Mouse (Mus musculus) kidney, embryonic 15.5 days (tissue): ENCODE results near the gene Il17rc. TPM values are rescaled to one million over a fixed set of nuclear protein-coding genes. Genes with fewer than 3 reads are reported as not detected.

ENCODE experiments used
- ATAC-seq: fragments of 200-750 bp; cut with Nextera tagmentation; replicated peaks from 2 replicates; pipeline ENCODE4 v1.8.0; 2017; ENCODE audit warnings: moderate TSS enrichment; ENCODE audit not compliant: low FRiP score
- H3K27ac ChIP-seq: fragments of 300-500 bp; sonication (generic); 2 replicates; pipeline ENCODE4 v1.5.1; 2015; ENCODE audit warnings: mild to moderate bottlenecking, inconsistent platforms
- H3K27me3 ChIP-seq: fragments of 300-500 bp; sonication (generic); 2 replicates; pipeline ENCODE4 v1.6.1; 2015; ENCODE audit warnings: inconsistent platforms
- H3K36me3 ChIP-seq: fragments of 300-500 bp; sonication (generic); 2 replicates; pipeline ENCODE4 v1.6.1; 2015; ENCODE audit warnings: inconsistent platforms
- H3K4me1 ChIP-seq: fragments of 300-500 bp; sonication (generic); 2 replicates; pipeline ENCODE4 v1.6.1; 2015; ENCODE audit warnings: inconsistent platforms
- H3K4me2 ChIP-seq: fragments of 300-500 bp; sonication (generic); 2 replicates; pipeline ENCODE4 v1.6.1; 2015; ENCODE audit warnings: moderate library complexity, mild to moderate bottlenecking, inconsistent platforms
- H3K4me3 ChIP-seq: fragments of 300-500 bp; sonication (generic); replicated peaks from 2 replicates; pipeline ENCODE4 v1.5.1; 2015; ENCODE audit warnings: mild to moderate bottlenecking, inconsistent platforms
- H3K9ac ChIP-seq: fragments of 300-500 bp; sonication (generic); 2 replicates; pipeline ENCODE4 v1.6.1; 2015; ENCODE audit warnings: mild to moderate bottlenecking, inconsistent platforms
- H3K9me3 ChIP-seq: fragments of 300-500 bp; sonication (generic); replicated peaks from 2 replicates; pipeline ENCODE4 v1.6.1; 2016; ENCODE audit warnings: inconsistent platforms
- WGBS: fragments of 180-500 bp; shearing (Covaris S2); methylation state at CpG from one replicate; pipeline ENCODE4 v1.1.7; 2015; ENCODE audit warnings: mixed read lengths; 5-methylcytosine and 5-hydroxymethylcytosine counted together
- polyA plus RNA-seq: library from polyadenylated mRNA; unstranded; fragments of >200 nt; fragmentation: Nextera tagmentation; extraction: Ambion mirVana; gene quantifications from 2 replicates; pipeline ENCODE4 v1.2.1, GENCODE M21; 2015

Il17rc gene
- polyA plus RNA-seq, 1 experiment from 2014 or later, result 19.6 TPM

DNA sequence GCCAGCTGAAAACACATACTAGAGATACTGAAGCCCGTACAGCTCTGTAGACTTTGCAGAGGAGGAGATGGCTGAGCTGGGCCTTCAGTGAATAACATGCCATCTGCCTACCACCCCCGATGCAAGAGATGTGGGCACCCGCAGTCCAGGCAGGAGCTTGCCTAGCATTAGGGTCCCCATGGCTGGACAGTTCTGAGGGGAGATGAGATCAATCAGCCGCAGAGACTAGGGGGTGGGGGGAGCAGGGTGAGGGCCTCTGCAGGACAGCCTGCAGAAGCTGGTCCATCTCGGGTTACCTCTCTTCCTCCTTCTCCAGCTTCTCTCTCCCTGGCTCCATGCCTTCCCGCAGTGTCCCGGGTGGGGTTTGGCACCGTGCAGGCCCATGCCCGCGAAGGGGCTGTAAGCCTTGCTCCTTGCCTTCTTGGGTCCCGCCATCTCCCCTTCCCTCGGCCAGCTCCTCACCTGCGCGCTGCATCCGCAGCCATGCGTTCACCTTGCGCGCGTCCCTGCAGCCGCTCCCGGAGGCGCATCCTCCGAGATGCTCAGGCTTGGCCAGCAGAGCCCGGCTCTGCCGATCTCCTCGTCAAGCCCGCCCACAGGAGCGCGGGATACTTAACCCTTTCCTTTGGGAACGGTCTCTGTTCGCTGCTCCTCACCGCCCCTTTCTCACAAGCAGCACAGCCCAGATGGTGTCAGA, 30.3 kb downstream of the Il17rc start, which contains the start of gene Prrt3:
Gene Prrt3, minus strand, starts transcription at position 544 of the 697 bp plus-strand sequence.
- Histone ChIP-seq H3K27me3 (peaks cover 34% of the 10 kb centered on the region), H3K27ac (no peak within 1 kb of the TSS), H3K4me2 (peak within 1 kb of the TSS; percentile 69), H3K36me3 (no peaks in the 10 kb centered on the region), H3K9me3 (no peaks in the 10 kb centered on the region), H3K9ac (no peak within 1 kb of the TSS), H3K4me3 (peak within 1 kb of the TSS; percentile 46), H3K4me1 (peaks cover 8% of the 10 kb centered on the region)
- WGBS, result 2% methylated on average over 32 of the region's 32 CpGs
- peak; percentile 77 for ATAC-seq

DNA sequence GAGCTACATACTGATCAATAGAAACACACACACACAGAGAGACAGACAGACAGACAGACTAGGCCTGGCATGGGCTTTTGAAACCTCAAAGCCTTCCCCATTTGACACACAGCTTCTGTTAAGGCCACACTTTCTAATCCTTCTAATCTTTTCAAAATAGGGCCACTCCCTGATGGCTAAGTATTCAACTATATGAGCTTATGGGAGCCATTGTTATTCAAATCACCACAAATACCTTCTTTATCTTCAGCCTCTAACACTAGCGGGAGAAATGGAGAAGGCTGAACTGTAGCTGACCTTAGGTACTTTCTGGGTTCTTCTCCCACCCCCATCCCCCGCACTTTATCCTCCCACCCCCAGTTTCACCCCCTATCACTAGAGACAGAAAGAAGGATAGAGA, 31.6 kb downstream of the Il17rc start:
- Histone ChIP-seq H3K4me1 (peaks cover 8% of the 10 kb centered on the region), H3K27ac (no peak overlapping the region), H3K36me3 (no peaks in the 10 kb centered on the region), H3K9me3 (no peaks in the 10 kb centered on the region), H3K4me2 (no peak overlapping the region), H3K4me3 (no peak overlapping the region), H3K27me3 (peaks cover 31% of the 10 kb centered on the region), H3K9ac (no peak overlapping the region)
- no peak for ATAC-seq
- WGBS, result 80% methylated on average over 2 of the region's 2 CpGs

DNA sequence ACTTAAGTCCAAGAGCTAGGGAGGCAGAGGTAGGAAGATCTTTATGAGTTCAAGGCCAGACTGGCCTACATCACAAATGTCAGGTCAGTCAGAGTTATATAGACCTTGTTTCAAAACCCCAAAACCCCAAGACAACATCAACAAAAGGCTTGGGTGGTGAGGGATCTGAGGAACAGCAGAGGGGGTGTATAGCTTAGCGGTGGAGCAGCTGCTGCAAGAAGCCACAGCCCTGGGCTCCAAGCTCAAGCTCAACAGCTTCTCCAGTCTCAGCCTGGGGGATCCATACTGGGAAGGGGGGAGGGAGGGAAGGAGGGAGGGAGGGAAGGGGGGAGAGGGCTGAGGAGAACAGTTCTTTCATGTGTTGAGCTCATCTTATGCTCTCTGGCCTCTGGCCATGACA, 34.5 kb downstream of the Il17rc start:
- WGBS, result 74% methylated on average over 1 of the region's 1 CpGs
- no peaks in the 10 kb centered on the region for H3K9me3 ChIP-seq
- no peak for ATAC-seq
- H3K9ac ChIP-seq, result no peak overlapping the region
- H3K27ac ChIP-seq, result no peak overlapping the region
- H3K4me1 ChIP-seq, result peaks cover 8% of the 10 kb centered on the region
- peaks cover 20% of the 10 kb centered on the region for H3K27me3 ChIP-seq
- no peak overlapping the region for H3K4me3 ChIP-seq
- H3K36me3 ChIP-seq, result no peaks in the 10 kb centered on the region
- no peak overlapping the region for H3K4me2 ChIP-seq

DNA sequence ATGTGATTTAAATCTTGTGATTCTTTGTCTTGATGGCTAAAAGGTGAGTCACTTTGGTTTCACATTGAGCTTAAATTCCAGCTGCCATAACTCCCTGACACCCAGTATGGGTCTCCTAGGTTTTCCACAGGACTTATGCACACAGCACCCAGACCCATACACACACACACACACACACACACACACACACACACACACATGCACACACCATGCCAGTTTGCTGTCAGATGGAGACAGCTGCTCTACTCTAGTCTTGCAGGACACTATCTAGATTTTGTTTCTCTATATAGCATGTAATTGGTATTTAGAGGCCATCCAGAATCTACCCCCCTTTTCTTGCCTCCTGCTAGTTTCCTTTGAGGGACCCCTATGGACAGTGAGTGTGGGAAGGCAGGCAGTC, 35.9 kb downstream of the Il17rc start:
- H3K36me3 ChIP-seq, result no peaks in the 10 kb centered on the region
- H3K4me3 ChIP-seq, result no peak overlapping the region
- no peak overlapping the region for H3K4me2 ChIP-seq
- no peak for ATAC-seq
- no peak overlapping the region for H3K9ac ChIP-seq
- peaks cover 6% of the 10 kb centered on the region; the same call in 1 of the 2 replicates for H3K27me3 ChIP-seq
- no peak overlapping the region for H3K27ac ChIP-seq
- H3K4me1 ChIP-seq, result no peaks in the 10 kb centered on the region
- no peaks in the 10 kb centered on the region for H3K9me3 ChIP-seq

DNA sequence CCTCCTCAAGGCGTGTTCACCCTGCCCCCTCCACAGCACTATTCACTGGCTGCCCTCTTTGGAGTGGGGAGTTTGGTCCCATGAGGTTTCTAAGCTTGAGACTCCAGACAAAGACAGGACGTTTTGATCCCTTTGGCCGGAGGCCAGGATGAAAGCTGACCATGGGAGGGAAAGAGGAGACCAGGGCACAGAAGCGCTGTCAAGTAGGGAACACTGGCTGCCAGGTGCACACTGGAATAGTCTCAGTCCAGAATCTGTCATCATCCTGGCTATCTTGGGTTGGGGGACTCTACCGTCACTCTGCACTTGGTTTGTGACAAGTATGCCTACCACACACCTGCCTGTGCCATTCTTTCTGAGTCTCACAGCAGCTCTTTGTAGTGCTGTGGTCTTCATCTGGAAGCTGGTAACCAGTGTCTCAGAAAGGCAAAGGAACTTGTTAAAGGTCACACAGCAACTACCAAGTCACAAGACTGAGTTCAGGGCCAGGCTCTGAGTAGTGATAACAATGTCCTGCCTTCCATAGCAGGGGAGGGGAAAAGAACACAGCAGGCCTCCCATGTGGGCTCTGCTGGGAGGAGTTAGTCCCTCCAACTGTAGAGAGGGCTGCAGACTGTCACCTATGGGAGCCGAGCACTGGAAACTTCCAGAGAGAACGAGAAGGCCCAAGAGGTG, 37.2 kb downstream of the Il17rc start:
- ATAC-seq, result no peak
- Histone ChIP-seq H3K9ac (no peak overlapping the region), H3K27ac (no peak overlapping the region), H3K36me3 (peaks cover 5% of the 10 kb centered on the region), H3K4me2 (no peak overlapping the region), H3K27me3 (no peaks in the 10 kb centered on the region), H3K9me3 (no peaks in the 10 kb centered on the region), H3K4me1 (no peaks in the 10 kb centered on the region), H3K4me3 (no peak overlapping the region)
- 63% methylated on average over 7 of the region's 7 CpGs for WGBS

DNA sequence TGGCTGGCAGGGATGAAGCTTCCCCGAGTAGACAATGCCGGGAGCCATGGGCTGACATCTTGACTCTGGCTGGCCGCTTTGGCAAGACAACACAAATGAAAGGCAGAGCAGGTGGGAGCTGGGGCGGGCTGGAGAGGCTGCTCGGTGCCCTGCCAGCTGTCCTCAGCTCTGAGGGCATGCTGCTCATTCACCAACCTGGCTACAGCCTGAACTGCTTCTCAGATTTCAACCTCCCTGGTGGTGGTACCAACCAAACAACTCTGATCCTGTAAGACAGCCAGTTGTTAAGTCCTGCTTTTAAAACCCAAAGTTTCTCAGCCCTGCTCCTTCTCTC, 37.7 kb downstream of the Il17rc start:
- no peak overlapping the region for H3K4me2 ChIP-seq
- H3K4me3 ChIP-seq, result no peak overlapping the region
- no peak overlapping the region for H3K9ac ChIP-seq
- H3K27ac ChIP-seq, result no peak overlapping the region
- ATAC-seq, result no peak
- H3K27me3 ChIP-seq, result no peaks in the 10 kb centered on the region
- H3K9me3 ChIP-seq, result no peaks in the 10 kb centered on the region
- no peaks in the 10 kb centered on the region for H3K4me1 ChIP-seq
- H3K36me3 ChIP-seq, result peaks cover 10% of the 10 kb centered on the region
- 37% methylated on average over 5 of the region's 5 CpGs for WGBS

DNA sequence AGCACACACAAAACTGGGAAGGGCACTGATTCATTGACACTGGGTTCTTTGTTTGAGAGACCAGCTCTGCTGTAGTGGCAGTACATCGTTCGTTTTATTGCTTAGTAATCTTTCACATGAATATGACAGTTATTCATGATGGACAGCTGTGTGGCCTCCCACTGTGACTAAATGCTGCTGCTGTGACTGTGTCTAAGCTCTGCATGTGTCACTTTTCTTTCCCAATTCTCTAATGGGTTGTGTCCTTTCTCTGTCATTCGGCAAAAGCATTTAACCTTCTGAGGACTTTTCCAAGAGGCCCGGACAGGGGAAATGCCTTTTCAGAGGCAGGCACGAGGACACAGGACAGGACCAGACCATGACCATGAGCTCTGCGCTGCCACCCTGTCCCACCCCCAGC, 42.7 kb downstream of the Il17rc start:
- no peak overlapping the region for H3K4me2 ChIP-seq
- no peak for ATAC-seq
- H3K27me3 ChIP-seq, result no peaks in the 10 kb centered on the region
- H3K27ac ChIP-seq, result no peak overlapping the region
- no peak overlapping the region for H3K9ac ChIP-seq
- H3K4me1 ChIP-seq, result no peaks in the 10 kb centered on the region
- no peaks in the 10 kb centered on the region for H3K9me3 ChIP-seq
- no peak overlapping the region for H3K4me3 ChIP-seq
- 91% methylated on average over 6 of the region's 6 CpGs for WGBS
- peaks cover 61% of the 10 kb centered on the region for H3K36me3 ChIP-seq

DNA sequence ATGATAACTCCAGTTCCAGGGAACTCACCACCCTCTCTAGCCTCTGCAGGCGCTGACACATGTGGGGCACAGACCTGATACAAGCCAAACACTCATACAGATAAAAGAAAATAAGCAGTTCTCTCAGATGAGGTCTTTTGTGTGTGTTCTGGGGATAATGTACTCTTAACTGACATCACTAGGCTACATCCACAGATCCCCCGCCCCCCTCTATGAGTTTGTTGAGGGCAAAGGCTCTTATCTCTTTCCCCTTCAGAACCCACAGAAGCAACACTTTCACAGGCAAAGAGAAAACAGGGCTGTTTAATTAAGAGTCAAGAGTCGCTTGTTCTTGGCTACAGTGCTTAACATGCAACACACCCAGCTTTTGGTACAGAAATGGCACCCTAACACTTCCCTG, 43.4 kb downstream of the Il17rc start:
- H3K4me3 ChIP-seq, result no peak overlapping the region
- H3K9ac ChIP-seq, result no peak overlapping the region
- 95% methylated on average over 3 of the region's 3 CpGs for WGBS
- no peak overlapping the region for H3K4me2 ChIP-seq
- H3K27me3 ChIP-seq, result no peaks in the 10 kb centered on the region
- no peak overlapping the region for H3K27ac ChIP-seq
- H3K9me3 ChIP-seq, result no peaks in the 10 kb centered on the region
- H3K36me3 ChIP-seq, result peaks cover 67% of the 10 kb centered on the region
- ATAC-seq, result no peak
- no peaks in the 10 kb centered on the region for H3K4me1 ChIP-seq

DNA sequence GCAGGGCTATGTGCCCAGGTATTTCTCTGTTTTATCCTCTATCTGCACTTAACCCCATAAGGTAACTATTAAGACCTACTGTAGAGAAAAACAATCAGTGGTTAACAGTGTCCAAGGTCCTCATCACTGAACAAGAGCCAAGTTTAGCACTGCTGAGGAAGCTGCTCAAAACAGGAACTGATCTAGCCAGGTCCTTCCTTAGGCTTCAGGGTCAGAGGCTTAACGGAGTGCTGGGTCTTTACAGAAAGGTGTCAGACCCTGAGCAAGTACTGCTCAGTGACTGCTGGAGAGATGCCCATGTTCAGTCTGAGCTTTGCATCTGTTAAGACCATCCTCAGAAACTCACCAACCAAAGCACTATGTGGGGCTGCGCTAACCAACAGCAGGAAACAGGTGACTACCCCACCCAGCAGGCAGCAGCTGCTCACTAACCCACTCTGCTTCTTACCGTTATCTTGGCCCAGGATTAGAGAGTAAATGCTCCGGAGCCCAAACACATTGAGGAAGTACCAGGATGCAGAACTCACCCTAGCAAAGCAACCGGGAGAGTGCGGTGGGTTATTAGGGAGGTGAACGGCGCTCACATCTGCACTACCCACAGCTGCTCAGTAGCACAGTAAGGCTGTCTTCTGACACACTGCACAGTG, 46.3 kb downstream of the Il17rc start:
- Histone ChIP-seq H3K4me3 (no peak overlapping the region), H3K27ac (no peak overlapping the region), H3K9ac (no peak overlapping the region), H3K9me3 (no peaks in the 10 kb centered on the region), H3K4me2 (no peak overlapping the region), H3K4me1 (no peaks in the 10 kb centered on the region), H3K36me3 (peaks cover 97% of the 10 kb centered on the region), H3K27me3 (no peaks in the 10 kb centered on the region)
- 93% methylated on average over 8 of the region's 8 CpGs for WGBS
- no peak for ATAC-seq

DNA sequence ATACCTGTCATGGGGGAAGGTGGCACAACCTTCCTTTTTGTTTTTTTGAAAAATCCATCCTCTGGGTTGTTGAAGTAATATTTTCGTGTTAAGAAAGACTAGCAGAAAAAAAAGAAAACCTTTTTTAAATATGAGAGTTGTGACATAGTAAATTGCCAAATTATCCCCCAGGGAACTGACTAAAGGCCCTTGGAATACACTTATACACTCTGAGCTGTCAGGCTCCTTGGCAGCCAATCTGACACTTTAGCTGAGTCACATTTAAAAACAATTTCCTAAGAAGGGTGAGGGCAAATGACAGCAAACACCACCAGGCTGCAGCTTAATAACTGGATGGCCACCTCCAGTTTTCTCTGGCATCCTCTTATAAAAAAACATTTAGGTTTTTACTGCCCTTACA, 51.1 kb downstream of the Il17rc start:
- no peak overlapping the region for H3K4me3 ChIP-seq
- no peak overlapping the region for H3K27ac ChIP-seq
- no peaks in the 10 kb centered on the region for H3K9me3 ChIP-seq
- 78% methylated on average over 1 of the region's 1 CpGs for WGBS
- H3K9ac ChIP-seq, result no peak overlapping the region
- H3K36me3 ChIP-seq, result peaks cover 77% of the 10 kb centered on the region
- H3K4me2 ChIP-seq, result no peak overlapping the region
- H3K27me3 ChIP-seq, result no peaks in the 10 kb centered on the region
- no peaks in the 10 kb centered on the region for H3K4me1 ChIP-seq
- no peak for ATAC-seq

DNA sequence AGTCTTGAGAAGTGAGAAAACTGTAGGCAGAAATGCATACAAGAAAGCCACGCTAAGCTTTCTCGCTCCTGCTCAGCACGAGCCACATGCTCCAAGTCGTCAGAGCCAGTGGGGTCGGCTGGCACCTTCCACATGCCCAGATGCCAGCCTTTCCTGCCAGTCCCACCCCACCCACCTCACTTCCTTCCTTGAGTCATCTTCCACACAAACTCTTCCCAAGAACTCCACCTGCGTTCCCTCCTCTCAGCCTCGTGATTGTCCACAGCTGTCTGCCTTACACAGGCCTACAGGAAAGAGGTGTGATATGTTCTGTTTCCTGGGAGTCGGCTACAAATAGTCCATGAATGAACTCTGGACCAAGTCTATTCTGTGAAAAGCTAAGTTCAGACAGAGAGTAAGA, 52.2 kb downstream of the Il17rc start:
- Histone ChIP-seq H3K4me1 (no peaks in the 10 kb centered on the region), H3K4me3 (no peak overlapping the region), H3K27me3 (no peaks in the 10 kb centered on the region), H3K27ac (no peak overlapping the region), H3K36me3 (peaks cover 65% of the 10 kb centered on the region), H3K4me2 (no peak overlapping the region), H3K9ac (no peak overlapping the region), H3K9me3 (no peaks in the 10 kb centered on the region)
- no peak for ATAC-seq
- 87% methylated on average over 8 of the region's 8 CpGs for WGBS

DNA sequence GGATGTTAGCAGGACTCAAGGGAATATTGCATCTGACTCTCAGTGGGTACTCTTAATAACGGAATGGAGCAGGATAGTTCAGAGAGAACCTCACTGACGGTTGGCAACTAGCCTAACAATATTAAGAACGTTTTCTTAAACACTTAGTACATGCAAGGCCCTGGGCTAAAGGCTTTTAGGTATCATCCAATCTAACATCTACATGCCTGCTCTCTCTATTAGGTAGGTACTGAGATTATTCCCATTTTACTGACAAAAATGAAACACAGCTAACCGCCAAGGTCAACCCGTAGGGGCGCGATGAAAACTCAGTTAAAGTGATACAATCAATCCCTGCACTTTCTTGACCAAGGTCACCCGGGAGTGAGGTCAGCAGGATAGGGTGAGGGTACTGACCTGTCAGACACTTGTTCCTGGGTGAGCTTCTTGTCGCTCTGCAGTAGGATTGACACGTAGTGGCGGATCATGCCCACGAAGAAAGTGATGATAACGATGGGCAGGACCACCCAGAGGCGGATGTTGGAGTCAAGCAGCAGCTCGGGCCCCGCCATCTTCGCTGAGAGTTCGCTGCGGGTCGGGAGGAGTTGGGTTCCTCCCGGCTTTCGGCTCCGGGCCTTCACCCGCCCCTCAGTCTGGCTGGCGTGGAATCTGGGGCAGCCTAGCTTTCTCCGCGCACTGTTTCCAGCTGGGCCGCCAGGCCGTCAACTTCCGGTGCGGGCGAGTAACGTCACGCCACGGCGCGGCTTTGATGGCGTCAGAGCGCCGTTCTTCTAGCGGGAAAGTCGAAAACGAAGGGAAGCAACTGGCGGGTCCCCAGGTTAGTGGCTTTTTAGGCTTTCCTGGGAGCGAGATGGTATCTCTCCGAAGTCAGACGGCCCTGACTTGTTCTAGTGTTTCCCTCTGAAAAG, 60.0 kb downstream of the Il17rc start, which contains the start of the genes Emc3 and Fancd2:
Gene Emc3, minus strand, starts transcription at position 721 of the 908 bp plus-strand sequence.
Gene Fancd2, plus strand, starts transcription at position 751 of the 908 bp plus-strand sequence.
- Histone ChIP-seq H3K9ac (peak within 1 kb of the TSS; percentile 81), H3K9me3 (no peaks in the 10 kb centered on the region), H3K4me1 (peaks cover 18% of the 10 kb centered on the region), H3K36me3 (peaks cover 11% of the 10 kb centered on the region), H3K4me2 (peak within 1 kb of the TSS; percentile 69), H3K27me3 (no peaks in the 10 kb centered on the region), H3K4me3 (peak within 1 kb of the TSS; percentile 94), H3K27ac (peak within 1 kb of the TSS; percentile 86)
- 1% methylated on average over 47 of the region's 47 CpGs for WGBS
- ATAC-seq, result peak; percentile 91
